Mouse (Mus musculus): Measurements from ENCODE around the gene Krt25.

- no peak for TF ChIP-seq GATA1 (IDR thresholded peaks at IDR 0.05; ENCODE audit: borderline replicate concordance, low read length)
- TF ChIP-seq FLI1 (IDR thresholded peaks at IDR 0.05; ENCODE audit: low read length), result no peak
Measured at GRCm38 (mm10) chr11:99333426-99333825, 10.7 kb upstream of the Krt25 start.

All from megakaryocyte, embryonic 14.5 days (primary cell).